Mouse (Mus musculus) kidney, adult 2 months (tissue): ENCODE results near the gene Cpt1a. TPM values are rescaled to one million over a fixed set of nuclear protein-coding genes. Genes with fewer than 3 reads are reported as not detected.

Source experiments
- DNase-seq: peaks from one replicate; pipeline ENCODE4 v3.0.0; 2021
- H3K27ac ChIP-seq: fragments of 200-500 bp; 2 replicates; pipeline ENCODE4 v1.5.1; 2012; ENCODE audit warnings: low read depth, low read length, control low read depth, inconsistent platforms; ENCODE audit not compliant: insufficient read depth
- H3K27me3 ChIP-seq: fragments of 200-500 bp; replicated peaks from 2 replicates; pipeline ENCODE4 v1.6.1; 2012; ENCODE audit warnings: mild to moderate bottlenecking, moderate library complexity, low read length, inconsistent platforms; ENCODE audit not compliant: control insufficient read depth, insufficient read depth
- H3K36me3 ChIP-seq: fragments of 200-500 bp; 2 replicates; pipeline ENCODE4 v1.6.1; 2012; ENCODE audit warnings: mild to moderate bottlenecking, moderate library complexity, low read length, inconsistent platforms; ENCODE audit not compliant: control insufficient read depth, insufficient read depth
- H3K4me1 ChIP-seq: fragments of 200-500 bp; 2 replicates; pipeline ENCODE4 v1.6.1; 2011; ENCODE audit warnings: low read length; ENCODE audit not compliant: control insufficient read depth, insufficient read depth
- H3K4me3 ChIP-seq: fragments of 200-500 bp; 2 replicates; pipeline ENCODE4 v1.5.1; 2011; ENCODE audit warnings: mild to moderate bottlenecking, low read depth, low read length, control low read depth; ENCODE audit not compliant: insufficient read depth
- CTCF ChIP-seq: fragments of 200-500 bp; conservative IDR thresholded peaks from 2 replicates; pipeline ENCODE4 v1.5.1; 2011; ENCODE audit warnings: low read depth, mild to moderate bottlenecking, control low read depth, low read length, moderate library complexity, mixed read lengths; ENCODE audit not compliant: insufficient read depth, insufficient read length
- POLR2A ChIP-seq: fragments of 200-500 bp; IDR thresholded peaks from one replicate; pipeline ENCODE4 v1.6.1; 2011; ENCODE audit warnings: low read depth, low read length, control low read depth
- WGBS: fragments of 180-500 bp; shearing (Covaris S2); methylation state at CpG from one replicate; pipeline ENCODE4 v1.1.7; 2018; 5-methylcytosine and 5-hydroxymethylcytosine counted together
- polyA plus RNA-seq: library from polyadenylated mRNA; depleted of rRNA; stranded (reverse); fragments of >200 nt; gene quantifications from 2 replicates; pipeline ENCODE4 v1.2.3, GENCODE M21; 2012

Gene Cpt1a
- polyA plus RNA-seq, 1 experiment, result 232 TPM

- Histone ChIP-seq H3K27me3 (no peaks in the 10 kb centered on the region), H3K36me3 (no peaks in the 10 kb centered on the region), H3K27ac (no peak overlapping the region), H3K4me1 (peaks cover 4% of the 10 kb centered on the region; the same call in 1 of the 2 replicates), H3K4me3 (no peak overlapping the region)
- no peak for TF ChIP-seq CTCF
- TF ChIP-seq POLR2A, result no peak
- no peak for DNase-seq
- 97% methylated on average over 1 of the region's 1 CpGs for WGBS
Observed at GRCm38 (mm10) chr19:3292993-3293392, 29.1 kb upstream of the Cpt1a start.

GRCm38 (mm10) chr19:3295245-3295644, 26.9 kb upstream of the Cpt1a start:
- 66% methylated on average over 6 of the region's 6 CpGs for WGBS
- no peaks in the 10 kb centered on the region for H3K27me3 ChIP-seq
- TF ChIP-seq POLR2A, result no peak
- no peak for TF ChIP-seq CTCF
- H3K27ac ChIP-seq, result no peak overlapping the region
- peaks cover 4% of the 10 kb centered on the region; the same call in 1 of the 2 replicates for H3K4me1 ChIP-seq
- DNase-seq, result no peak
- no peak overlapping the region for H3K4me3 ChIP-seq
- H3K36me3 ChIP-seq, result no peaks in the 10 kb centered on the region

- no peak for DNase-seq
- no peaks in the 10 kb centered on the region for H3K36me3 ChIP-seq
- H3K4me1 ChIP-seq, result peaks cover 4% of the 10 kb centered on the region; the same call in 1 of the 2 replicates
- no peaks in the 10 kb centered on the region for H3K27me3 ChIP-seq
- no peak overlapping the region for H3K4me3 ChIP-seq
- no peak for TF ChIP-seq POLR2A
- no peak overlapping the region for H3K27ac ChIP-seq
Observed at GRCm38 (mm10) chr19:3297034-3297433, 25.1 kb upstream of the Cpt1a start.

GRCm38 (mm10) chr19:3297775-3298174, 24.4 kb upstream of the Cpt1a start:
- Histone ChIP-seq H3K27me3 (no peaks in the 10 kb centered on the region), H3K4me1 (peaks cover 4% of the 10 kb centered on the region; the same call in 1 of the 2 replicates), H3K36me3 (no peaks in the 10 kb centered on the region), H3K27ac (no peak overlapping the region), H3K4me3 (no peak overlapping the region)
- no peak for TF ChIP-seq POLR2A
- no peak for TF ChIP-seq CTCF
- 68% methylated on average over 7 of the region's 7 CpGs for WGBS
- peak; percentile 65 for DNase-seq

GRCm38 (mm10) chr19:3304017-3304416, 18.1 kb upstream of the Cpt1a start:
- no peaks in the 10 kb centered on the region for H3K4me1 ChIP-seq
- 82% methylated on average over 4 of the region's 4 CpGs for WGBS
- no peak overlapping the region for H3K27ac ChIP-seq
- no peaks in the 10 kb centered on the region for H3K27me3 ChIP-seq
- H3K4me3 ChIP-seq, result no peak overlapping the region
- no peak for DNase-seq
- TF ChIP-seq CTCF, result no peak
- no peaks in the 10 kb centered on the region for H3K36me3 ChIP-seq

GRCm38 (mm10) chr19:3307175-3307949, 14.8 kb upstream of the Cpt1a start:
- no peak for TF ChIP-seq POLR2A
- TF ChIP-seq CTCF, result no peak
- H3K4me3 ChIP-seq, result no peak overlapping the region
- no peak for DNase-seq
- no peak overlapping the region for H3K27ac ChIP-seq
- no peaks in the 10 kb centered on the region for H3K27me3 ChIP-seq
- no peaks in the 10 kb centered on the region for H3K36me3 ChIP-seq
- no peaks in the 10 kb centered on the region for H3K4me1 ChIP-seq
- WGBS, result 67% methylated on average over 16 of the region's 16 CpGs

- 77% methylated on average over 2 of the region's 2 CpGs for WGBS
- DNase-seq, result no peak
- Histone ChIP-seq H3K4me3 (no peak overlapping the region), H3K27ac (no peak overlapping the region), H3K27me3 (no peaks in the 10 kb centered on the region), H3K4me1 (no peaks in the 10 kb centered on the region; the same call in 1 of the 2 replicates), H3K36me3 (no peaks in the 10 kb centered on the region)
- TF ChIP-seq POLR2A (no peak), CTCF (no peak)
Observed at GRCm38 (mm10) chr19:3319341-3319740, 2.8 kb upstream of the Cpt1a start.

- Histone ChIP-seq H3K4me3 (no peak overlapping the region), H3K4me1 (no peaks in the 10 kb centered on the region; the same call in 1 of the 2 replicates), H3K27ac (no peak overlapping the region), H3K27me3 (no peaks in the 10 kb centered on the region), H3K36me3 (no peaks in the 10 kb centered on the region)
- DNase-seq, result peak; percentile 47
- no peak for TF ChIP-seq CTCF
- no peak for TF ChIP-seq POLR2A
- 51% methylated on average over 7 of the region's 7 CpGs for WGBS
Observed at GRCm38 (mm10) chr19:3320086-3320485, 2.0 kb upstream of the Cpt1a start.
